Mouse (Mus musculus) heart, postnatal 0 days (tissue): ENCODE measurements around the gene Sfi1. TPM values are rescaled to one million over a fixed set of nuclear protein-coding genes. Genes with fewer than 3 reads are reported as not detected.
"Not testable (repeated sequence)": the region's sequence is repeated elsewhere in the genome, so short reads cannot be mapped to it uniquely, and the experiment has no call there.

Experiments used
- ATAC-seq: fragments of 200-750 bp; cut with Nextera tagmentation; 2 replicates; pipeline ENCODE4 v1.8.0; 2017; ENCODE audit warnings: low read depth, moderate number of reproducible peaks, moderate library complexity; ENCODE audit not compliant: insufficient read depth
- DNase-seq: peaks from one replicate; pipeline ENCODE4 v3.0.0-alpha.2; 2016; ENCODE audit warnings: low spot score
- H3K27ac ChIP-seq: fragments of 300-500 bp; sonication (generic); 2 replicates; pipeline ENCODE4 v1.5.1; 2014; ENCODE audit warnings: low read depth, mild to moderate bottlenecking
- H3K27me3 ChIP-seq: fragments of 300-500 bp; sonication (generic); 2 replicates; pipeline ENCODE4 v1.6.1; 2014; ENCODE audit warnings: low read length, mixed read lengths; ENCODE audit not compliant: control insufficient read depth, insufficient read depth
- H3K36me3 ChIP-seq: fragments of 300-500 bp; sonication (generic); replicated peaks from 2 replicates; pipeline ENCODE4 v1.6.1; 2014; ENCODE audit warnings: low read length, mixed read lengths; ENCODE audit not compliant: control insufficient read depth, insufficient read depth
- H3K4me1 ChIP-seq: fragments of 300-500 bp; sonication (generic); 2 replicates; pipeline ENCODE4 v1.6.1; 2014; ENCODE audit warnings: antibody characterized with exemption; ENCODE audit not compliant: control insufficient read depth, insufficient read depth
- H3K4me2 ChIP-seq: fragments of 300-500 bp; sonication (generic); 2 replicates; pipeline ENCODE4 v1.6.1; 2014; ENCODE audit warnings: low read depth, mild to moderate bottlenecking, low read length, moderate library complexity
- H3K4me3 ChIP-seq: fragments of 300-500 bp; sonication (generic); 2 replicates; pipeline ENCODE4 v1.5.1; 2014; ENCODE audit warnings: low read depth, low read length
- H3K9ac ChIP-seq: fragments of 300-500 bp; sonication (generic); replicated peaks from 2 replicates; pipeline ENCODE4 v1.6.1; 2014; ENCODE audit warnings: low read depth, low read length, mixed read lengths
- H3K9me3 ChIP-seq: fragments of 300-500 bp; sonication (generic); replicated peaks from 2 replicates; pipeline ENCODE4 v1.6.1; 2016; ENCODE audit warnings: low read length; ENCODE audit not compliant: control insufficient read depth
- CTCF ChIP-seq: IDR thresholded peaks from 2 replicates; pipeline ENCODE4 v1.5.1; 2016; ENCODE audit warnings: antibody characterized with exemption, control low read depth, low read depth
- WGBS: fragments of 180-500 bp; shearing (Covaris S2); extraction: QIAGEN DNeasy Blood & Tissue Kit; methylation state at CpG from one replicate; pipeline ENCODE4 v1.1.7; 2014; 5-methylcytosine and 5-hydroxymethylcytosine counted together
- polyA plus RNA-seq: library from polyadenylated mRNA; unstranded; fragments of >200 nt; fragmentation: Nextera tagmentation; extraction: Ambion mirVana; gene quantifications from 2 replicates; pipeline ENCODE4 v1.2.1, GENCODE M21; 2015
- total RNA-seq: library from RNA; depleted of rRNA; stranded (reverse); fragments of >200 nt; gene quantifications from 2 replicates; pipeline ENCODE4 v1.2.3, GENCODE M21; 2014; ENCODE audit warnings: low replicate concordance

Gene Sfi1
- total and polyA plus RNA-seq, 2 experiments from 2014 or later = 5.4 to 13.2 TPM

DNA sequence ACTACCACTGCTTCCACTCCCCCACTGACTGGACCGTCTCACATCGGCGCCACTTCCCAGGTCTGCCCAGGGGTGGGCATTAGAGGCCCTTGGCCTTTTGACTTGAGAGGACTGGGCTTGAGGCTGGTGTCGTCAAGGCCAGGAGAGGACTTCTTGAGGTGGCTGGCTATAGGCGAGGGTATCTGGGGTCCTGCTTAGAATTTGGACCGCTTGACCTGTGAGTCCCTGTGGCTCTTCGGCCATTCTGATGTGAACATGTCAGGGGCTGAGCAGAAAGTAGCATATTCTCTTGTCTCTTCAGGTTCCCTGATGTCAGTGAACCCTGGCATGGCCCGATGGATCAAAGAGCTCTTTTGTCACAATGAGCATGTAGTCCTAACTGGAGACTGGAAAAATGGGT lies 63.4 kb downstream of the Sfi1 start:
- not testable (repeated sequence) for DNase-seq, H3K27me3 ChIP-seq, H3K27ac ChIP-seq, H3K4me2 ChIP-seq, H3K36me3 ChIP-seq, H3K9ac ChIP-seq, H3K4me3 ChIP-seq, H3K9me3 ChIP-seq, ATAC-seq, H3K4me1 ChIP-seq
- 84% methylated on average over 7 of the region's 8 CpGs for WGBS

GRCm38 (mm10) chr11:3129276-3129675 lies 64.0 kb downstream of the Sfi1 start:
- H3K9ac ChIP-seq, H3K36me3 ChIP-seq, H3K27ac ChIP-seq, DNase-seq, ATAC-seq, H3K27me3 ChIP-seq, H3K4me1 ChIP-seq, H3K4me3 ChIP-seq, H3K4me2 ChIP-seq, H3K9me3 ChIP-seq: not testable (repeated sequence)
- WGBS = 85% methylated on average over 2 of the region's 2 CpGs

GRCm38 (mm10) chr11:3127303-3127795 lies 65.9 kb downstream of the Sfi1 start:
- not testable (repeated sequence) for H3K9ac ChIP-seq, H3K27me3 ChIP-seq, H3K4me1 ChIP-seq, H3K4me3 ChIP-seq, H3K9me3 ChIP-seq, H3K4me2 ChIP-seq, DNase-seq, H3K36me3 ChIP-seq, H3K27ac ChIP-seq
- peak; percentile 7 for ATAC-seq
- WGBS = 86% methylated on average over 5 of the region's 7 CpGs

GRCm38 (mm10) chr11:3126478-3127302 lies 66.6 kb downstream of the Sfi1 start:
- not testable (repeated sequence) for H3K36me3 ChIP-seq, H3K27me3 ChIP-seq, H3K9me3 ChIP-seq, H3K4me3 ChIP-seq, H3K27ac ChIP-seq, H3K4me1 ChIP-seq, DNase-seq, H3K9ac ChIP-seq, H3K4me2 ChIP-seq
- ATAC-seq = peak; percentile 9
- 60% methylated on average over 6 of the region's 6 CpGs for WGBS

- H3K27ac ChIP-seq, H3K9ac ChIP-seq, H3K27me3 ChIP-seq, H3K36me3 ChIP-seq, H3K4me2 ChIP-seq, H3K9me3 ChIP-seq, DNase-seq, ATAC-seq, H3K4me3 ChIP-seq, H3K4me1 ChIP-seq: not testable (repeated sequence)
- WGBS = 73% methylated on average over 2 of the region's 4 CpGs
Observed at GRCm38 (mm10) chr11:3125922-3126321, 67.3 kb downstream of the Sfi1 start.

DNA sequence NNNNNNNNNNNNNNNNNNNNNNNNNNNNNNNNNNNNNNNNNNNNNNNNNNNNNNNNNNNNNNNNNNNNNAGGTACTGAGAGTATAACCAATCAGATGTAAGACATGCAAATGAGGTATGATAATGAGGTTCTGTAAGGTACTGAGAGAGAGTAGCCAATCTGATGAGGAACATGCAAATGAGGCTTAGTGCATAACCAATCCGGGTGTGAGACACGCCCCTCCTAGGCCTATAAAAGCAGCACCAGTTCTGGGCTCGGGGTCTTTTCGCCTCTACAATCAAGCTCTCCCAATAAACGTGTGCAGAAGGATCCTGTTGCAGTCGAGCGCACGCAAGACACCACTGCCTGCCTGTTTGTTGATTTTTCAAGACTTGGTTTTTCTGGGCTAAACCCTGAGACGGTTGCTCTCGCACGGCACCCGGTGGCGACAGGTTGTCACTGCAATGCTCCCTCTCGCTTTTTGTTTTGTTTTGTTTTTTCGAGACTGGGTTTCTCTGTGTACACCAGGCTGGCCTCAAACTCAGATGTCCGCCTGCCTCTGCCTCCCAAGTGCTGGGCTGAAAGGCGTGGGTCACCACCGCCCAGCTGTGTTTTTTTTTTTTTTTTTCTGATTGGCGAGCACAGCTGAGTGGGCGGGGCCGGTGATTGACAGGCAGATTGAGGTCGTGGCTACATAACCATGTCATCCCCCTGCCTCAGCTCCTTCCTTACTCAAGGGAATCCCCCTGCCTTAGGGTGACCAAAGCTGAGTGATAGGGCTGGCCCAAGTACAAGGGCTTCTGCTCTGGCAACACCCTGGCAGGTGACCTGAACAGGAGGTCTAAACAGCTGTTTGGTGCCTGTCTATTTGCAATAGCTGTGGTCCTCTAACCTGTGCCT lies 68.1 kb downstream of the Sfi1 start:
- not testable (repeated sequence) for ATAC-seq, H3K9ac ChIP-seq, H3K27me3 ChIP-seq, H3K4me1 ChIP-seq, H3K27ac ChIP-seq, H3K36me3 ChIP-seq, H3K4me2 ChIP-seq, H3K4me3 ChIP-seq, H3K9me3 ChIP-seq, DNase-seq
- WGBS = 79% methylated on average over 21 of the region's 22 CpGs
- peak; percentile 21; the same call in 1 of the 2 replicates for TF ChIP-seq CTCF
